In genomic region chr14:34311021-34311631, GRCm38 (mm10) we compare ENCODE assay signal across 8 mouse cellular contexts. TPM values are rescaled to one million over a fixed set of nuclear protein-coding genes. Genes with fewer than 3 reads are reported as not detected.
DNase-seq lines count a peak whose midpoint lies in the region; ATAC-seq and TF ChIP-seq lines count a peak whose summit lies in the region.

No protein-coding gene starts in this region.

- peaks cover 3% of the 10 kb centered on the region; the same call in 1 of the 2 replicates for H3K4me1 ChIP-seq in embryonic fibroblast, embryonic 13.5 days (ENCODE audit: control insufficient read depth, insufficient read depth, low read length)
- H3K4me1 ChIP-seq in heart, embryonic 11.5 days (ENCODE audit: control insufficient read depth, insufficient read depth, low read length), result peaks cover 15% of the 10 kb centered on the region
- H3K4me1 ChIP-seq in kidney, embryonic 14.5 days (ENCODE audit: control insufficient read depth, insufficient read depth, low read length), result peaks cover 13% of the 10 kb centered on the region; the same call in 1 of the 2 replicates
- peaks cover 9% of the 10 kb centered on the region for H3K4me1 ChIP-seq in liver, postnatal 0 days (ENCODE audit: insufficient read depth)
- peaks cover 13% of the 10 kb centered on the region; the same call in 1 of the 2 replicates for H3K4me1 ChIP-seq in neural tube, embryonic 11.5 days (ENCODE audit: control insufficient read depth, insufficient read depth, low read length)
- 0 out of 2 replicates have a peak, but pooled peaks cover 2% of the 10 kb centered on the region for H3K4me1 ChIP-seq in stomach, postnatal 0 days (replicated peaks; ENCODE audit: control insufficient read depth, insufficient read depth)

- peak overlapping the region; percentile 64 for H3K4me3 ChIP-seq in C2C12 (ENCODE audit: insufficient read depth, poor library complexity, severe bottlenecking)
- H3K4me3 ChIP-seq in embryonic fibroblast, embryonic 13.5 days (ENCODE audit: insufficient read depth, low read length), result peak overlapping the region; percentile 99
- H3K4me3 ChIP-seq in heart, embryonic 11.5 days (ENCODE audit: low read depth, low read length), result peak overlapping the region; percentile 72
- H3K4me3 ChIP-seq in kidney, embryonic 14.5 days (ENCODE audit: low read length), result peak overlapping the region; percentile 94
- peak overlapping the region; percentile 83 for H3K4me3 ChIP-seq in liver, postnatal 0 days (ENCODE audit: low read depth, low read length)
- H3K4me3 ChIP-seq in neural tube, embryonic 11.5 days (ENCODE audit: low read depth, low read length), result peak overlapping the region; percentile 89
- peak overlapping the region; percentile 94 for H3K4me3 ChIP-seq in stomach, postnatal 0 days (ENCODE audit: low read depth, low read length)

- TF ChIP-seq EP300 in liver, postnatal 0 days (IDR thresholded peaks at IDR 0.05; ENCODE audit: low read depth), result no peak
- no peak for TF ChIP-seq EP300 in stomach, postnatal 0 days (optimal IDR thresholded peaks at IDR 0.05)

- peak overlapping the region; percentile 75 for H3K27ac ChIP-seq in embryonic fibroblast, embryonic 13.5 days (ENCODE audit: insufficient read depth, low read length)
- H3K27ac ChIP-seq in heart, embryonic 11.5 days (ENCODE audit: low read depth, low read length), result peak overlapping the region; percentile 98
- peak overlapping the region; percentile 94 for H3K27ac ChIP-seq in kidney, embryonic 14.5 days (ENCODE audit: low read depth, low read length)
- H3K27ac ChIP-seq in liver, postnatal 0 days (ENCODE audit: low read depth), result peak overlapping the region; percentile 98
- peak overlapping the region; percentile 96 for H3K27ac ChIP-seq in neural tube, embryonic 11.5 days (ENCODE audit: low read depth, low read length)
- peak overlapping the region; percentile 99 for H3K27ac ChIP-seq in stomach, postnatal 0 days (replicated peaks)

- peaks cover 13% of the 10 kb centered on the region for H3K36me3 ChIP-seq in C2C12 (ENCODE audit: control insufficient read depth, insufficient read depth)
- H3K36me3 ChIP-seq in heart, embryonic 11.5 days (ENCODE audit: control insufficient read depth, insufficient read depth, low read length), result no peaks in the 10 kb centered on the region
- no peaks in the 10 kb centered on the region for H3K36me3 ChIP-seq in kidney, embryonic 14.5 days (ENCODE audit: control insufficient read depth, insufficient read depth, low read length)
- H3K36me3 ChIP-seq in liver, postnatal 0 days (replicated peaks; ENCODE audit: insufficient read depth, low read length), result no peaks in the 10 kb centered on the region
- no peaks in the 10 kb centered on the region for H3K36me3 ChIP-seq in neural tube, embryonic 11.5 days (ENCODE audit: control insufficient read depth, insufficient read depth, low read length)
- no peaks in the 10 kb centered on the region for H3K36me3 ChIP-seq in stomach, postnatal 0 days (ENCODE audit: control insufficient read depth, insufficient read depth, low read length)

- peaks cover 49% of the 10 kb centered on the region for H3K79me3 ChIP-seq in C2C12 (ENCODE audit: low read depth)

- no peak for TF ChIP-seq CTCF in C2C12 (IDR thresholded peaks at IDR 0.05; ENCODE audit: control insufficient read depth, insufficient read depth, insufficient read length)
- no peak for TF ChIP-seq CTCF in embryonic fibroblast, embryonic 13.5 days (IDR thresholded peaks at IDR 0.05; ENCODE audit: borderline replicate concordance, insufficient read depth, low read length)
- no peak for TF ChIP-seq CTCF in liver, postnatal 0 days (IDR thresholded peaks at IDR 0.05; ENCODE audit: low read depth)
- no peak for TF ChIP-seq CTCF in stomach, postnatal 0 days (IDR thresholded peaks at IDR 0.05; ENCODE audit: low read depth)

- no peak for TF ChIP-seq POLR2A in embryonic fibroblast, embryonic 13.5 days (IDR thresholded peaks at IDR 0.05; ENCODE audit: low read depth, low read length)

- H3K9ac ChIP-seq in heart, embryonic 11.5 days (ENCODE audit: low read depth, low read length), result peak overlapping the region; percentile 96
- H3K9ac ChIP-seq in kidney, embryonic 14.5 days (ENCODE audit: low read depth, low read length), result peak overlapping the region; percentile 92
- H3K9ac ChIP-seq in liver, postnatal 0 days (replicated peaks), result peak overlapping the region; percentile 96
- peak overlapping the region; percentile 95 for H3K9ac ChIP-seq in neural tube, embryonic 11.5 days (ENCODE audit: low read length)
- H3K9ac ChIP-seq in stomach, postnatal 0 days (ENCODE audit: low read length), result peak overlapping the region; percentile 96

- H3ac ChIP-seq in C2C12 (ENCODE audit: control insufficient read depth, insufficient read length, low read depth), result peak overlapping the region; percentile 82

- H3K79me2 ChIP-seq in C2C12 (ENCODE audit: control insufficient read depth, insufficient read depth), result peaks cover 58% of the 10 kb centered on the region

- ATAC-seq in heart, embryonic 11.5 days (replicated peaks; ENCODE audit: insufficient number of reproducible peaks, low FRiP score, low TSS enrichment), result peak; percentile 39; the same call in 1 of the 2 replicates
- ATAC-seq in kidney, embryonic 14.5 days (ENCODE audit: low FRiP score, low TSS enrichment), result peak; percentile 29
- ATAC-seq in liver, postnatal 0 days, result peak; percentile 1
- ATAC-seq in neural tube, embryonic 11.5 days (ENCODE audit: insufficient read depth, low FRiP score, low TSS enrichment), result peak; percentile 37
- ATAC-seq in stomach, postnatal 0 days (ENCODE audit: low FRiP score, low TSS enrichment), result peak; percentile 28

- peak overlapping the region; percentile 92 for H3K4me2 ChIP-seq in heart, embryonic 11.5 days
- peak overlapping the region; percentile 71 for H3K4me2 ChIP-seq in kidney, embryonic 14.5 days (replicated peaks; ENCODE audit: low read depth, low read length)
- peak overlapping the region; percentile 96 for H3K4me2 ChIP-seq in liver, postnatal 0 days (ENCODE audit: low read depth, low read length)
- peak overlapping the region; percentile 69 for H3K4me2 ChIP-seq in neural tube, embryonic 11.5 days (ENCODE audit: low read depth)
- peak overlapping the region; percentile 72 for H3K4me2 ChIP-seq in stomach, postnatal 0 days (replicated peaks; ENCODE audit: low read depth)

- no peaks in the 10 kb centered on the region for H3K9me3 ChIP-seq in heart, embryonic 11.5 days (replicated peaks; ENCODE audit: control insufficient read depth, low read length)
- H3K9me3 ChIP-seq in kidney, embryonic 14.5 days (ENCODE audit: control insufficient read depth, low read length), result no peaks in the 10 kb centered on the region
- no peaks in the 10 kb centered on the region for H3K9me3 ChIP-seq in liver, postnatal 0 days (ENCODE audit: low read length)
- H3K9me3 ChIP-seq in neural tube, embryonic 11.5 days (ENCODE audit: control insufficient read depth, low read length), result no peaks in the 10 kb centered on the region
- no peaks in the 10 kb centered on the region for H3K9me3 ChIP-seq in stomach, postnatal 0 days (ENCODE audit: control insufficient read depth, low read length)

- no peaks in the 10 kb centered on the region for H3K27me3 ChIP-seq in C2C12 (ENCODE audit: control insufficient read depth, insufficient read depth, insufficient read length)
- H3K27me3 ChIP-seq in heart, embryonic 11.5 days (ENCODE audit: control insufficient read depth, insufficient read depth, low read length), result no peaks in the 10 kb centered on the region
- no peaks in the 10 kb centered on the region for H3K27me3 ChIP-seq in kidney, embryonic 14.5 days (ENCODE audit: control insufficient read depth, insufficient read depth, low read length)
- no peaks in the 10 kb centered on the region for H3K27me3 ChIP-seq in liver, postnatal 0 days (ENCODE audit: insufficient read depth, low read length)
- H3K27me3 ChIP-seq in neural tube, embryonic 11.5 days (ENCODE audit: control insufficient read depth, insufficient read depth, low read length), result no peaks in the 10 kb centered on the region
- H3K27me3 ChIP-seq in stomach, postnatal 0 days (ENCODE audit: control insufficient read depth, insufficient read depth, low read length), result no peaks in the 10 kb centered on the region

- under 1% methylated on average over 47 of the region's 47 CpGs for WGBS in heart, embryonic 11.5 days (ENCODE audit: insufficient replicate concordance)
- under 1% methylated on average over 47 of the region's 47 CpGs for WGBS in kidney, embryonic 14.5 days
- WGBS in liver, postnatal 0 days (ENCODE audit: insufficient replicate concordance), result under 1% methylated on average over 44 of the region's 47 CpGs
- WGBS in neural tube, embryonic 11.5 days, result under 1% methylated on average over 46 of the region's 47 CpGs
- WGBS in stomach, postnatal 0 days, result under 1% methylated on average over 45 of the region's 47 CpGs

- DNase-seq in adrenal gland, postnatal 25 days, result peak; percentile 56
- DNase-seq in liver, postnatal 0 days, result peak; percentile 58
- no peak for DNase-seq in neural tube, embryonic 11.5 days (ENCODE audit: low spot score)
- DNase-seq in stomach, postnatal 0 days (ENCODE audit: low spot score), result peak; percentile 64

RNA-seq across cellular contexts. Expression of gene Glud1, which starts 0.6 kb away (rescaled TPM):
- polyA plus RNA-seq in C2C12 (2012; fragmentation: generic; extraction: Trizol), result 136 TPM
- total RNA-seq in adrenal gland, postnatal 25 days (2021), result 148 and 181 TPM in 2 replicates
- 159 and 181 TPM in 2 replicates for polyA plus RNA-seq in embryonic fibroblast, embryonic 13.5 days (2011; ENCODE audit: insufficient read length, low read depth, missing spikeins)
- polyA plus RNA-seq in heart, embryonic 11.5 days (2014; fragmentation: Nextera tagmentation; extraction: Ambion mirVana), result 64.4 and 67.3 TPM in 2 replicates
- 77.3 and 112 TPM in 2 replicates for polyA plus RNA-seq in kidney, embryonic 14.5 days (2014; fragmentation: Nextera tagmentation; extraction: Ambion mirVana)
- polyA plus RNA-seq in liver, postnatal 0 days (2015; fragmentation: Nextera tagmentation; extraction: Ambion mirVana), result 159 and 163 TPM in 2 replicates
- 96.0 and 97.3 TPM in 2 replicates for polyA plus RNA-seq in neural tube, embryonic 11.5 days (2014; fragmentation: Nextera tagmentation; extraction: Ambion mirVana)
- polyA plus RNA-seq in stomach, postnatal 0 days (2015; fragmentation: Nextera tagmentation; extraction: Ambion mirVana), result 48.8 and 49.4 TPM in 2 replicates

RNA-seq across cellular contexts. Expression of gene Shld2, which starts 0.8 kb away (rescaled TPM):
- polyA plus RNA-seq in C2C12 (2012; fragmentation: generic; extraction: Trizol), result 2.7 TPM
- 13.5 and 16.4 TPM in 2 replicates for total RNA-seq in adrenal gland, postnatal 25 days (2021)
- 7.4 and 10.1 TPM in 2 replicates for polyA plus RNA-seq in embryonic fibroblast, embryonic 13.5 days (2011; ENCODE audit: insufficient read length, low read depth, missing spikeins)
- polyA plus RNA-seq in heart, embryonic 11.5 days (2014; fragmentation: Nextera tagmentation; extraction: Ambion mirVana), result 6.2 and 6.9 TPM in 2 replicates
- 9.3 and 10.1 TPM in 2 replicates for polyA plus RNA-seq in kidney, embryonic 14.5 days (2014; fragmentation: Nextera tagmentation; extraction: Ambion mirVana)
- polyA plus RNA-seq in liver, postnatal 0 days (2015; fragmentation: Nextera tagmentation; extraction: Ambion mirVana), result 10.7 and 13.6 TPM in 2 replicates
- polyA plus RNA-seq in neural tube, embryonic 11.5 days (2014; fragmentation: Nextera tagmentation; extraction: Ambion mirVana), result 7.7 and 8.8 TPM in 2 replicates
- polyA plus RNA-seq in stomach, postnatal 0 days (2015; fragmentation: Nextera tagmentation; extraction: Ambion mirVana), result 4.1 TPM in 2 replicates

RNA-seq across cellular contexts. Expression of gene Fam25c, which starts 44.1 kb away (rescaled TPM):
- not detected for polyA plus RNA-seq in C2C12 (2012; fragmentation: generic; extraction: Trizol)
- total RNA-seq in adrenal gland, postnatal 25 days (2021), result not detected in 2 replicates
- not detected in 2 replicates for polyA plus RNA-seq in embryonic fibroblast, embryonic 13.5 days (2011; ENCODE audit: insufficient read length, low read depth, missing spikeins)
- polyA plus RNA-seq in heart, embryonic 11.5 days (2014; fragmentation: Nextera tagmentation; extraction: Ambion mirVana), result not detected in 2 replicates
- not detected in 2 replicates for polyA plus RNA-seq in kidney, embryonic 14.5 days (2014; fragmentation: Nextera tagmentation; extraction: Ambion mirVana)
- polyA plus RNA-seq in liver, postnatal 0 days (2015; fragmentation: Nextera tagmentation; extraction: Ambion mirVana), result 5.8 and 5.9 TPM in 2 replicates
- not detected in 2 replicates for polyA plus RNA-seq in neural tube, embryonic 11.5 days (2014; fragmentation: Nextera tagmentation; extraction: Ambion mirVana)
- 793 and 847 TPM in 2 replicates for polyA plus RNA-seq in stomach, postnatal 0 days (2015; fragmentation: Nextera tagmentation; extraction: Ambion mirVana)

Comparison
In these comparisons a context has a peak if more than half of its experiments do, and no peak if none do; other contexts are left out.
1. RNA of gene Fam25c, which starts 44.1 kb away (polyA plus RNA-seq): 793 to 847 TPM in stomach, postnatal 0 days; 5.8 to 5.9 TPM in liver, postnatal 0 days, not detected in C2C12 (single experiment), not detected in embryonic fibroblast, embryonic 13.5 days, not detected in heart, embryonic 11.5 days, not detected in kidney, embryonic 14.5 days and not detected in neural tube, embryonic 11.5 days; every median in the first group is over 100 times any median in the second.
2. Peak in every context shown above with its lines, with median percentiles within 50 percentile points of each other: H3K4me3 ChIP-seq, H3K27ac ChIP-seq, ATAC-seq, H3K4me2 ChIP-seq and H3K9ac ChIP-seq.